Mouse (Mus musculus) heart, adult 2 months (tissue): ENCODE data around the gene Qsox1. TPM values are rescaled to one million over a fixed set of nuclear protein-coding genes. Genes with fewer than 3 reads are reported as not detected.

Source experiments
- DNase-seq, 2 experiments: peaks; one replicate each; pipeline ENCODE4 v3.0.0; 2021
- H3K27ac ChIP-seq: fragments of 200-600 bp; 2 replicates; pipeline ENCODE4 v1.8.1; 2022
- H3K27me3 ChIP-seq: fragments of 200-500 bp; 2 replicates; pipeline ENCODE4 v1.6.1; 2012; ENCODE audit warnings: mild to moderate bottlenecking, low read length, inconsistent platforms, mixed read lengths; ENCODE audit not compliant: control insufficient read depth, insufficient read depth
- H3K36me3 ChIP-seq: fragments of 200-500 bp; 2 replicates; pipeline ENCODE4 v1.6.1; 2012; ENCODE audit warnings: low read length, inconsistent platforms; ENCODE audit not compliant: control insufficient read depth, insufficient read depth
- H3K4me1 ChIP-seq: fragments of 200-500 bp; 2 replicates; pipeline ENCODE4 v1.6.1; 2011; ENCODE audit warnings: low read length; ENCODE audit not compliant: control insufficient read depth, insufficient read depth
- H3K4me3 ChIP-seq: fragments of 200-600 bp; 2 replicates; pipeline ENCODE4 v1.8.1; 2022
- H3K79me2 ChIP-seq: fragments of 200-500 bp; replicated peaks from 2 replicates; pipeline ENCODE4 v1.6.1; 2012; ENCODE audit warnings: mild to moderate bottlenecking, inconsistent platforms, low read length, moderate library complexity, mixed read lengths; ENCODE audit not compliant: control insufficient read depth, insufficient read depth
- H3K9ac ChIP-seq: fragments of 200-500 bp; 2 replicates; pipeline ENCODE4 v1.6.1; 2012; ENCODE audit warnings: low read depth, mild to moderate bottlenecking, control low read depth, inconsistent platforms, low read length, mixed read lengths
- CTCF ChIP-seq: fragments of 200-600 bp; IDR thresholded peaks from 2 replicates; pipeline ENCODE4 v1.8.1; 2022; ENCODE audit warnings: antibody characterized with exemption, mild to moderate bottlenecking, moderate library complexity
- EP300 ChIP-seq: fragments of 200-500 bp; IDR thresholded peaks from 2 replicates; pipeline ENCODE4 v1.6.1; 2011; ENCODE audit warnings: low read depth, low read length, control low read depth; ENCODE audit not compliant: insufficient read depth
- POLR2A ChIP-seq: fragments of 200-500 bp; IDR thresholded peaks from 2 replicates; pipeline ENCODE4 v1.6.1; 2011; ENCODE audit warnings: mild to moderate bottlenecking, low read depth, low read length, control low read depth; ENCODE audit not compliant: insufficient read depth
- WGBS: fragments of 180-500 bp; shearing (Covaris S2); methylation state at CpG from one replicate; pipeline ENCODE4 v1.1.7; 2018; 5-methylcytosine and 5-hydroxymethylcytosine counted together
- intact Hi-C: fragments of 180-260 bp; cut with DNase I; formaldehyde crosslinking; loops from one replicate; pipeline ENCODE4 v1.15.1; 2025
- polyA plus RNA-seq: library from polyadenylated mRNA; depleted of rRNA; stranded (reverse); fragments of >200 nt; gene quantifications from 2 replicates; pipeline ENCODE4 v1.2.3, GENCODE M21; 2012
- total RNA-seq, 2 experiments: library from RNA; stranded (reverse); gene quantifications; 2 replicates each; pipeline ENCODE4 v1.2.3; 2021

Gene Qsox1
- total and polyA plus RNA-seq, 3 experiments: 33.3 to 48.6 (median 35.9) TPM

DNA sequence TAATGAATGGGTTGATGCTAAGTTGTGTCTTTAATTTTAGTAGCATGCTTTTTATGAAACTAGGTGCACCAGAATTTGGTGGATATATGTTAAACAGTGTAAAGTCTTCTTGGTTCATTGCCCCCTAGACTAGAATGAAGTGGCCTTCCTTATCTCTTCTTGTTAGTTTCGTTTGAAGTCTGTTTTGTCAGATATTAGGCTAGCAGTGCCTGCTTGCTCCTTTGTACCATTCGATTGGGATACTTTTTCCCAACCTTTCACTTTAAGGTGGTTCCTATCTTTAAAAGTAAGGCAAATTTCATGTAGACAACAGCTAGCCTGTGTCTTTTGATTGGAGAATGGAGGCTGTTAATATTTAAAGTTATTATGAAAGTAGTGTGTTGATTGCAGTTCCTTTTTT, 23.0 kb upstream of the Qsox1 start:
- Histone ChIP-seq H3K4me3 (no peak overlapping the region), H3K27ac (no peak overlapping the region), H3K27me3 (no peaks in the 10 kb centered on the region), H3K4me1 (no peaks in the 10 kb centered on the region), H3K79me2 (no peaks in the 10 kb centered on the region), H3K36me3 (no peaks in the 10 kb centered on the region), H3K9ac (no peak overlapping the region)
- intact Hi-C loops: no loop called here
- TF ChIP-seq EP300: no peak
- no peak for TF ChIP-seq POLR2A
- no peak for TF ChIP-seq CTCF
- no peak for DNase-seq
- 50% methylated on average over 2 of the region's 2 CpGs for WGBS

GRCm38 (mm10) chr1:155833610-155834009, 20.9 kb upstream of the Qsox1 start:
- WGBS: 90% methylated on average over 9 of the region's 9 CpGs
- Histone ChIP-seq H3K9ac (no peak overlapping the region), H3K27me3 (no peaks in the 10 kb centered on the region), H3K79me2 (no peaks in the 10 kb centered on the region), H3K36me3 (no peaks in the 10 kb centered on the region), H3K4me1 (no peaks in the 10 kb centered on the region), H3K27ac (no peak overlapping the region), H3K4me3 (no peak overlapping the region)
- TF ChIP-seq EP300: no peak
- TF ChIP-seq POLR2A: no peak
- TF ChIP-seq CTCF: no peak
- intact Hi-C loops: no loop called here
- DNase-seq: no peak

GRCm38 (mm10) chr1:155831958-155832357, 19.3 kb upstream of the Qsox1 start:
- no peak for TF ChIP-seq CTCF
- intact Hi-C loops: no loop called here
- H3K27ac ChIP-seq: no peak overlapping the region
- no peak overlapping the region for H3K4me3 ChIP-seq
- no peaks in the 10 kb centered on the region for H3K36me3 ChIP-seq
- no peaks in the 10 kb centered on the region for H3K79me2 ChIP-seq
- H3K9ac ChIP-seq: no peak overlapping the region
- WGBS: 90% methylated on average over 3 of the region's 3 CpGs
- H3K27me3 ChIP-seq: no peaks in the 10 kb centered on the region
- H3K4me1 ChIP-seq: no peaks in the 10 kb centered on the region
- no peak for DNase-seq

DNA sequence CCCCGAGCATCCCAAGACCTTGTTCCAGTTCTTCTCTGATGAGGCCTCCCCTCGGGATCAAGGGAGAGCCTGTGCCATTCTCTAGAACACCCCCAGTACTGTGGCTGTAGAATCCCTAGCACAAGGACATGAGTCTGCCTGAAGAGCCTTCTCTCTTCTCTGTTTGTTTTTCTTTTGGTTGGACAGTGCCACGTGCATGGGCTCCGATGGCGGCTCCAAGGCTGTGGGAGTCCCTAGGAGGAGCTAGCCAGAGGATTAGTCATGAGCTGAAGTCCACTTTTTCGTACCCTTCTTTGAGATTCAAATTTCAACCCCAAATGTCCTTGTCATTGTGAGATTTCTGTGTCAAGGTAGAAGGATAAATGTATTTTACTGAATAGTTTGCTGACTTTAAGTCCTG, 18.2 kb upstream of the Qsox1 start:
- Histone ChIP-seq H3K79me2 (no peaks in the 10 kb centered on the region), H3K4me3 (no peak overlapping the region), H3K36me3 (no peaks in the 10 kb centered on the region), H3K27ac (no peak overlapping the region), H3K27me3 (no peaks in the 10 kb centered on the region), H3K4me1 (no peaks in the 10 kb centered on the region), H3K9ac (no peak overlapping the region)
- DNase-seq: no peak
- intact Hi-C loops: no loop called here
- 72% methylated on average over 6 of the region's 6 CpGs for WGBS
- TF ChIP-seq POLR2A (no peak), EP300 (no peak), CTCF (no peak)

DNA sequence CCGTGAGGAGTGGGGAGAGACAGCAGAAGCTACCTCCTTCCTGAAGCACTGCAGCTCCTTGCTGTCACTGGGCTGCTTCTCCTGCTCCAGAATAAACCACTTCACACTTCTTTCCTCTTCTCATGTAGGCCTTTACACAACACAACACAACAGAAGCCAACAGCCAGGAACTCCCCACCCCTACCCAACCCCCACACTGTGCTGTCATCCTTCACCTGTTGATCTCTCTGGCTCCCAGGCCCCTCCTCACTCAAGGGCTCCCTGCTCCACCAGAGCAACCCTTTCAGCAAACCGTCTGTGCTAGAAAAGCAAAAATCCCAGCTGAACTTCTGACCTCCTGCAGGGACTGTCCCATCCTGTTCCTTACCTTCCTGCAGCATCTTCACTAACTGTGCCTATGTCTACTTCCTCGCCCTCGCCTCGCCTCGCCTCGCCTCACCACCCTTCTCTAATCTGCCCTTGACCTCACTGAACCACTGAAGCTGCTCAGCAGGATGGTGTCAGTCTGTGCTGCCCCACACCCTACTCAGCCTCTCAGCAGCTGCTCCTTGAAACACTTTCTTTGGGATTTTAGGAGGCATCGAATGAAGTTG, 15.1 kb upstream of the Qsox1 start:
- Histone ChIP-seq H3K4me1 (no peaks in the 10 kb centered on the region), H3K4me3 (no peak overlapping the region), H3K27me3 (no peaks in the 10 kb centered on the region), H3K27ac (no peak overlapping the region), H3K9ac (no peak overlapping the region), H3K79me2 (no peaks in the 10 kb centered on the region), H3K36me3 (no peaks in the 10 kb centered on the region)
- TF ChIP-seq EP300 (no peak), CTCF (no peak), POLR2A (no peak)
- intact Hi-C loops: no loop called here
- no peak for DNase-seq
- WGBS: 60% methylated on average over 8 of the region's 8 CpGs

DNA sequence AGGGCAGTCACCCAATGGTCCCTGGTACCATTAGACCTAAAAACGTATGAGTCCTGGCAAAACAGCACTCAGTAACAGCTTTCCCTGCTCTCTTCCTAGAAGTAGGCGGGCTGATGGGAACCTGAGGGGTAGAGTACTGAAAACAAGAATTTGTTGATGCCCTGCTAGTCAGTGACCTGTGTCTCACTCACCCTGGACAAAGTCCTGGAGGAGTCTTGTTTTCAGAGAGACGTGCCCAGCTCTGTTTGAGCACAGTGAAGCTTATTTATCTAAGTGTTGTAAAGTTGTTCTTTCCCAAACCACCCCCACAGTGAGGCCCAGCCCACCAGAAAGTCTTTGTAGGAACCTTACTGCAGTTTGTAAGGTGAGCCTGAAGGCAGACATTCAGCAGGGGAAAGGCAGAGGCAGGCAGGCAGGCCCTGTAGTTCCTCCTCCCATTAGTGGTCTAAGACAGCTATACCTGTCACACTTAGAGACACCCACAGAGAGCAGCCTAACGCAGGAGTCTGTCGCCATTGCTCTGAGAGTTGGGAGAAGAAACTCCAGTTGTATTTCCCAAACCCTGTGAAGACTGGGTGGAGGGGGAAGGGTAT, 14.2 kb upstream of the Qsox1 start:
- H3K27me3 ChIP-seq: no peaks in the 10 kb centered on the region
- TF ChIP-seq EP300 (no peak), POLR2A (no peak), CTCF (no peak)
- no peaks in the 10 kb centered on the region for H3K4me1 ChIP-seq
- H3K27ac ChIP-seq: no peak overlapping the region
- no peaks in the 10 kb centered on the region for H3K79me2 ChIP-seq
- no peaks in the 10 kb centered on the region for H3K36me3 ChIP-seq
- WGBS: 65% methylated on average over 5 of the region's 5 CpGs
- DNase-seq: no peak
- no peak overlapping the region for H3K4me3 ChIP-seq
- intact Hi-C loops: no loop called here
- no peak overlapping the region for H3K9ac ChIP-seq
